Mouse (Mus musculus): ENCODE results near the gene H2al1a.
"Not testable (repeated sequence)": the region's sequence is repeated elsewhere in the genome, so short reads cannot be mapped to it uniquely, and the experiment has no call there.

Gene H2al1a

DNA sequence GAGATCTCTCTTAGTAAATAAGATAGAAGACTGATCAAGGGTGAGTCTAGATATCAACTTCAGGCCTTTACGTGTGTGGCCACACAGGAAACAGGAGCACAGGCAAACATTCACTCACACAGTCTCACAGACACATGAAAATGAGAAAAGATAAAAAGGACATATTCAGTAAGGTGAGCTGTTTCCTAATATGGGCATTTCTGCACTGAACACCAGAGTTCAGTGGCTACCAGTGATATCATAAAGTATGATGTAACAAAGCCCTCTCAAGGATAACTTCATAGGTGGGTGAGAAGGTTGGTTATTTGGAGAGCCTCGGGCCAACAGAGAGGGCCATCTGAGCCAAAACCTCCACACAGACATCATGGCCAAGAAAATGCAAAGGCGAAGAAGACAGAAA lies at the start of gene H2al1a:
Gene H2al1a (plus strand): TSS at position 301 of the 400 bp plus-strand sequence.
- DNase-seq (ENCODE audit: low read depth, low spot score): not testable (repeated sequence)

DNA sequence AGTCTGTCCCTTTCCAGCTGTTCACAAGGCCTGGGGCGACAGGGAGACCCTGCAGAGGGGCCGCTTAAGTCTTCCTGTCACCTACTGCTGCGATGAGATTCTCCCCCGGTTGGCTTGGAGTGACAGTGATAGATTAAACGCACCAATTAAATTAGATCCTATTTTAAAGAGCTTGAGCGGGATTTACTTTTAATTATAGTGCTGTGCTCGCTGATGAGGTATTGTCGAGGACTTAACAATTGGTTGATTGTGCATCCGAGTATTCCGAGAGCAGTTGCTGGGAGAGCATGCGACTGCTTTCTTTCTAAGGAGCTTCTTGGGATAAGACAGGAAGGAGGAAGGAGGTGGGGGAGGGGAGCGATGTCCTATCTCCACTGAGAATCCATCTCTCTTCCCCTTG lies 48.9 kb upstream of the H2al1a start:
- peak; percentile 6 for DNase-seq (ENCODE audit: low read depth, low spot score)

DNA sequence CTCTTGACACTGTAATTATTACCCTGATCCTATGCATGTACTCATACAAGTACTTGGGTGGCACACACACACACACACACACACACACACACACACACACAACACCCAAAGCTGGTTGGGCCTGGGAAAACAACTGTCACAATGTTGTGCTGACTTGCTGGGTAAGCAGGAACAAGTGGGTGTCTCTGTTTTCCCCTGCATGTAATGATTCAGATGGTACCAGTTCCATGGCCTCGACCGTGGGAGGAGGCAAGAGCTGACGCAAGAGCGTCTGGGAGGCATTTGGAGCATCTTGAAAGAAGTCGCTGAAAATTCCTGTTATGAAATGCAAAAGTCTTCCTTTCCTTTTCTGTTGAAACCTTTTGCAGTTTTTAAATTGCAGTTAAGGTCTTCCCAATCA lies 45.0 kb upstream of the H2al1a start:
- no peak for DNase-seq (ENCODE audit: low read depth, low spot score)

DNA sequence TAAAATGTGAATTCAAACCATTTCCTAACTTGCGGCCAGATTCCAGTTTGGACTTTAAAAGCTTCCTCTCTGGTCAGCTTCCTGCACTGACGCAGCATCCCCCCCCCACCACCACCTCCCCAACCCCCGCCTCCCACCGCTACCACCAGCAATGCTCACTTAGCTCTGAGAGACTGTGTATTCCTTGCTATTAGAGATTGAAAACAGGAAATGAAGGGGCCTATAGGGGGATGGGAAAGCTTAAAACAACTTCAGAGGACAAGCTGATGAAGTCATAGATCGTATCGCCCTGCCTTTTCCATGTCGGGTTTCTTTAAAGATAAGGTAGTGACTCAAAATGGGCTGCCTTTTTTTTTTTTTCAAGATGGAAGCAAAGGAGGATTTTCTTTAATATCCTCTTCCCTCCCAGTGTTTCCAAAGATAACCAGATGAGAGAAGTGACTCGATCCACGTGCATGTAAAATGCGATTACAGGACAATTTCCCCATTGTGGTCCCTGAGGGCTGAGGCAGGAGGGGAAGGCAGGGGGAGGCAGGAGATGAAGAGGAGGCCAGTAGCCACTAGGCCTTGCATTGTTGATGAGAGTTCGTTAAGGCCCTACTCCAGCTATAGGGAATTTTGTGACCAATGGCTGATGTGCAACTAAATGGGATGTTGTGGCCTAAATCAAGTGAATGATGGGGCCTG lies 44.4 kb upstream of the H2al1a start:
- DNase-seq (ENCODE audit: low read depth, low spot score): peak; percentile 7

DNA sequence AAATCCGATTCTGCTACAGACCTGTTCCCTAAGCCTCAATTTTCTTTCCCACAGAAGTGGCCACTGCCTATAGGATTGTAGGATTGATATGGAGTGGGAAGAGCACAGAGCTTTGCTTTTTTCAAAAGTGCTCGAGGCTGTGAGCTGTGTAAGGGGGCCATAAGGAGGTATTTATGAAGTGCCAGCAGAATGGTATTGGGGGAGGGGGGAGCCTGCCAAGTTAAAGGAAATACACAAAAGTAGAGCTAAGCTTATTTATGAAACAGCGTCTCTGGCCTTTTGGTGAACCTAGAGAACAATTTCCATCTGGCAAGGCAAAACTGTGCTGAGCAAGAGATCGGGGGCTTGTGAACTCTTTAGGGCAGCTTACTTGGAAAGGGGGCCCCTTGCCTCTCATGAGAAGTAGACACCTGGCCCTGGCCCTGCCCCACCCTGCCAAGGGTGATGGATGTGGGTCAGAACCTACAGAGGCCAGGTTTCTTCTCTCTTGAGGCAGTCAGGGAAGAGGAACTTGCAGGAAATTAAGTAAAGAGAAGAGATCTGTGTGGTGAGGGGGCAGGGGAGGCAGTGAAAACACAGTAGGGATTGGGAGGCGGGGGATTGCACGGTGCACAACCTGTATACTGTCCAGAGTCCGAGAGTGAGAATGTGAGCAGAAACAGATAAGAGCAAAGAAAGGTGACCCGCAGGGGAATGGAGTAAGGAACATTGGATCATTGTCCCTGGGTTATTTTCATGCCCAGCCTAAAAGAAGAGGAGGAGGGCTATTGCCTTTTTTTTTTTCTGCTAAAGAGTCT lies 43.3 kb upstream of the H2al1a start:
- DNase-seq (ENCODE audit: low read depth, low spot score): peak; percentile 40

DNA sequence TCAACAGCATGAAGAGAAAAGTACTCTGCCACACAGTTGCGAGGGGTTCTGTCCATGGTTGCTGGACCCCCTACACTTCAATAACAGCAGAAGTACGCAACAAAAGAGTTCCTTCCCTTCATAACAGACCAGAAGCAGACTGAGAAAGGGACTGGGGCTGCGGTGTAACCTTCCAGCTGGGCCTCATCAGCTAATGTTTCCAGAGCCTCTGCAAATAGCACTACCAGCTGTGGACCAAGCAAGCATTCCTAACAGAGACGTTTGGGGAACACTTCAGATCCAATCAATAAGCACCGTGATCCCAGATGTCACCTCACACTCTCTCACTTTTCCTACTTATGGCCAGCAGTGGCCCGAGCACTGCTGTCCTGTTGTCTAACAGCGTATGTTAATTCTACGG lies 34.1 kb upstream of the H2al1a start:
- DNase-seq (ENCODE audit: low read depth, low spot score): peak; percentile 13

DNA sequence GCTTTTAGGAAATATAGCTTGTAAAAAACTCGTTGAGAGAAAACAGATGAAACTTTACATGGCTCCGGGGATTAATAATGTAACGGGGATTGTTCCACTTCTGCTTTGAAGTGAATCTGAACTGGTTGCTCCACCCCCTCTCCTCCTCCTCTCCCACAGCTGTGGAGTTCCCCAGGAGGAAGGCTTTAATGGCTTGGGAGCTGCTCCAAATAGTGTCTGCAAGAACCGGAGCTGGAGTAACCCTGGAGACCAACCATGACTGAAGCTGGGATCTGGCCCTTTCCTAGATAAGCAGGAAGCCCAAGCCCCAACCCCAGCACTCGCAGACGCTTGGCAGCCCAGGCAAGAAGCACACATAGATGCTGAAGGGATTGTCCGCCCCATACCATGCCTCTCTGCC lies 31.3 kb upstream of the H2al1a start:
- DNase-seq (ENCODE audit: low read depth, low spot score): no peak

DNA sequence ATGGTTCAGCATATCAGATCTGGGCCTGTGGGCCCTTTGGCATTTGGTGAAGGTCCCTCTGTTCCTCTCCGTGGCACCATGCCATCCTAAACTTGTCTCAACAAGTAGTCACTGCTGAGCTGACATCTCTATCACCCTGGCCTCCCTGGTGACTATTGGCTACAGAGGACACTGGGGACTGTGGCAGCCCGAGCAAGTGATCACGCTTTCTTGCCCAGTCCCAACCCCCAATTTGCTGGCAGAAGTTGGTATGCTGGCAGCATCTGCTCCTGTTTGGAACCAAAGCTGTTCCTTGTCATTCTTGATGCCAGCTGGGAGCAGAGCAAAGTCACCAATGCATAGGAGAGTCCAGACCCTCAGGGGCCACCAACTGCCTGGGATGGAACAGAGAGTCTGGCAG lies 30.0 kb upstream of the H2al1a start:
- no peak for DNase-seq (ENCODE audit: low read depth, low spot score)

DNA sequence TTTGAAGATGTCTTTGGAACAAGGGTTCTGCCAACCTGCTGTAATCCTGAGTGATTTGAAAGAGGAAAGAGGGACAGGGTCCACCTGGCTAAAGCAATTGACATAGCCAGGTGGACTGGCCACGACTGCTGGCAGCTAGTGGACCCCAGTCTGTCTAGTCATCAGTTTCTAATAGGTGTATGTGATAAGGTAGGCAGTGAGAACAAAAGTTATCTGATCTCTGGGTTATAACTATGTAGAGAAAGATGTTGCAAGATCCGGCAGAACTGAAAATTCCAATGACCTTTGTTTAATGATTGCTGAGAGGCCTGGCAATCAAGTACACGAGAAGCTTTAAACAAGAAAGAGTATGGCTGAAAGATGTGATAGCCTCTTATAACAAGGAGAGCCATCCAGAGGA lies 25.9 kb upstream of the H2al1a start:
- DNase-seq (ENCODE audit: low read depth, low spot score): no peak

DNA sequence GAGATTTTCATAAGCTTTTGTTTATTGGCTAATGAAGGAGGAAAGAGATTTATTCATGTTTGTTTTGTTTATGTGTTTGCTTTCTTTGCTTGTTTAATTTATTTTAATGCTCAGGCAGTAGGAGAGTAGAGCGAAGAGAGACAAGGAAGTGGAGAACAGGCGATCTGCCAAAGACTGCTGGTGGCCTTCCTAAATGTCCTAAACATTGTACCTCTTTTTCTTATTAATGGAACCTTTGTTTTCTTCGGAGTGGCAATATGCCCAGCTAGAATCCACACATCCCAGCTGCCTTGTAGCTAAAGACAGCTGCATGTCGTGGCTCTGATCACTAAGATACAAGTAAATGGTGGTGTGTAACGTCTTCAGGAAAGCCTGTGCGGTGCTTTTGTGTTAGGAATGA lies 22.0 kb upstream of the H2al1a start:
- DNase-seq (ENCODE audit: low read depth, low spot score): no peak

DNA sequence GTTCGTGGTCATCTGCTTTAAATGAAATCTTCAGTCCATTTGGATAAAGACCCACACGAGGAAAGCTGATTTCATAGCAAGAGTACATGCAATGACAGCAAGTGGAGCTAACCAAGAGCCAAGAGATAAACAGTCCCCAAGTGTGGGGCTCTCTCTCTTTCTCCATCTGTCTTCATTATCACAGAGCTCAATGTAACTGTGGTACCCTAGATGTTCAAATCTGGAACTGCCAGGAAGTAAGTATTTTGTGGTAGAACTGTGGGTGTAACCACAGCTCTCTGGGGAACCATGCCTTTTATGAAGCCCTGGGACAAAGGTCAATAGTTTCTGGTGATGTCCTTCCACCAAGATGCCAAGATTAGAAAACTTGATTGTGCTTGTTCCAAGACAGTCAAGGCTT lies 18.3 kb upstream of the H2al1a start:
- no peak for DNase-seq (ENCODE audit: low read depth, low spot score)

DNA sequence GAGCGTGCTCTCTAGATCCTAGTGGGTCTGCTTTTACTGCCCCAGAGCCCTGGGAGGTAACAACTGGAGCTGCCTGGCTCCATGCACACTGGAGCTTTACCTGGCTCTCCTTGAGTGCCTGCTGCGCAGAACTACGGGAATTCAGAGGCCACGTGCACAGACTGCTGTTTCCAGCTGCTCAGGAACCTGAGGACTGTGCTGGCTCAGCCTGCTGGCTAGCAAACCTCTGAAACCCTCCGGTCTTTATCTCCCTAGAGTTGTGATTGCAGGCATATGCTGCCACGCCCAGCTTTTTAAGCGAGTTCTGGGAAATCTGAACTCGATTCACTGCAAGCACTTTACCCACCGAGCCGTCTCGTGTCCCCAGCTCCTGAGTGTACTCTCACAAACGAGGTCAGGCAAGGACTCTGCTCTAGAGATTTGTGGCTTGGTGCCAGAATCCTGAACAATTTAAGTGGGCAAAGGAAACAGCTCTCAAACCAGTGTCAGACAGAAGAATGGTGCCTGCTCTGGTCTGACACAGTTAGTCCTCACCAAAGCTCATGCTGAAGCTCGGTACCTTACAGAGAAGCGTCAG lies 10.7 kb upstream of the H2al1a start:
- no peak for DNase-seq (ENCODE audit: low read depth, low spot score)

DNA sequence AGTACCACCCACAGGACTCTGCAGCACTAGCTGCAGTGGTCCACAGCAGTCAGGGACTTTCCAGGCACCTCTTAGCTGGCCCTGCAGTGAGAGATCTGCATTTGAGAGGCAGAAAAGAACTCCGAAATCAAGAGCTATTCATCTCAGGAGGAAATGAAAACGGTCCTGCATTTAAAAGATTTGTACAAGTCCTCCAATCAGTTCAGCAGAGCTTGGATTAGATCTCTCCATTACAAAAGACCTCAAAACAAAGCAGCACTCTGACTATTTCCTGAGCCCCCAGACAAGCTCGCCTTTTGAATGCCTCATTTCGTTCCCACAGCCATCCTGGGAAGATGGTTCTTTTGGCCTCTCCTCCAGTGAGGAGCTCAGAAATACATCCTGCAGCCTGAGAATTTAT lies 9.8 kb upstream of the H2al1a start:
- DNase-seq (ENCODE audit: low read depth, low spot score): no peak

DNA sequence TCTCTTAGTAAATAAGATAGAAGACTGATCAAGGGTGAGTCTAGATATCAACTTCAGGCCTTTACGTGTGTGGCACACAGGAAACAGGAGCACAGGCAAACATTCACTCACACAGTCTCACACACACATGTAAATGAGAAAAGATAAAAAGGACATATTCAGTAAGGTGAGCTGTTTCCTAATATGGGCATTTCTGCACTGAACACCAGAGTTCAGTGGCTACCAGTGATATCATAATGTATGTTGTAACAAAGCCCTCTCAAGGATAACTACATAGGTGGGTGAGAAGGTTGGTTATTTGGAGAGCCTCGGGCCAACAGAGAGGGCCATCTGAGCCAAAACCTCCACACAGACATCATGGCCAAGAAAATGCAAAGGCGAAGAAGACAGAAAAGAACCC lies 3.1 kb downstream of the H2al1a start, which contains the start of gene H2al1b:
Gene H2al1b (plus strand): TSS at position 301 of the 400 bp plus-strand sequence.
- not testable (repeated sequence) for DNase-seq (ENCODE audit: low read depth, low spot score)

DNA sequence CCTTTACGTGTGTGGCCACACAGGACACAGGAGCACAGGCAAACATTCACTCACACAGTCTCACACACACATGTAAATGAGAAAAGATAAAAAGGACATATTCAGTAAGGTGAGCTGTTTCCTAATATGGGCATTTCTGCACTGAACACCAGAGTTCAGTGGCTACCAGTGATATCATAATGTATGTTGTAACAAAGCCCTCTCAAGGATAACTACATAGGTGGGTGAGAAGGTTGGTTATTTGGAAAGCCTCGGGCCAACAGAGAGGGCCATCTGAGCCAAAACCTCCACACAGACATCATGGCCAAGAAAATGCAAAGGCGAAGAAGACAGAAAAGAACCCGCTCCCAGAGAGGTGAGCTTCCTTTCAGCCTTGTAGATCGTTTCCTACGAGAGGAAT lies 6.3 kb downstream of the H2al1a start, which contains the start of gene H2al1c:
Gene H2al1c (plus strand): TSS at position 301 of the 400 bp plus-strand sequence.
- not testable (repeated sequence) for DNase-seq (ENCODE audit: low read depth, low spot score)

DNA sequence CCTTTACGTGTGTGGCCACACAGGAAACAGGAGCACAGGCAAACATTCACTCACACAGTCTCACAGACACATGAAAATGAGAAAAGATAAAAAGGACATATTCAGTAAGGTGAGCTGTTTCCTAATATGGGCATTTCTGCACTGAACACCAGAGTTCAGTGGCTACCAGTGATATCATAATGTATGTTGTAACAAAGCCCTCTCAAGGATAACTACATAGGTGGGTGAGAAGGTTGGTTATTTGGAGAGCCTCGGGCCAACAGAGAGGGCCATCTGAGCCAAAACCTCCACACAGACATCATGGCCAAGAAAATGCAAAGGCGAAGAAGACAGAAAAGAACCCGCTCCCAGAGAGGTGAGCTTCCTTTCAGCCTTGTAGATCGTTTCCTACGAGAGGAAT lies 9.5 kb downstream of the H2al1a start, which contains the start of gene H2al1d:
Gene H2al1d (plus strand): TSS at position 301 of the 400 bp plus-strand sequence.
- DNase-seq (ENCODE audit: low read depth, low spot score): not testable (repeated sequence)

DNA sequence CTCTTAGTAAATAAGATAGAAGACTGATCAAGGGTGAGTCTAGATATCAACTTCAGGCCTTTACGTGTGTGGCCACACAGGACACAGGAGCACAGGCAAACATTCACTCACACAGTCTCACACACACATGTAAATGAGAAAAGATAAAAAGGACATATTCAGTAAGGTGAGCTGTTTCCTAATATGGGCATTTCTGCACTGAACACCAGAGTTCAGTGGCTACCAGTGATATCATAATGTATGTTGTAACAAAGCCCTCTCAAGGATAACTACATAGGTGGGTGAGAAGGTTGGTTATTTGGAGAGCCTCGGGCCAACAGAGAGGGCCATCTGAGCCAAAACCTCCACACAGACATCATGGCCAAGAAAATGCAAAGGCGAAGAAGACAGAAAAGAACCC lies 12.6 kb downstream of the H2al1a start, which contains the start of gene H2al1e:
Gene H2al1e (plus strand): TSS at position 301 of the 400 bp plus-strand sequence.
- DNase-seq (ENCODE audit: low read depth, low spot score): not testable (repeated sequence)

DNA sequence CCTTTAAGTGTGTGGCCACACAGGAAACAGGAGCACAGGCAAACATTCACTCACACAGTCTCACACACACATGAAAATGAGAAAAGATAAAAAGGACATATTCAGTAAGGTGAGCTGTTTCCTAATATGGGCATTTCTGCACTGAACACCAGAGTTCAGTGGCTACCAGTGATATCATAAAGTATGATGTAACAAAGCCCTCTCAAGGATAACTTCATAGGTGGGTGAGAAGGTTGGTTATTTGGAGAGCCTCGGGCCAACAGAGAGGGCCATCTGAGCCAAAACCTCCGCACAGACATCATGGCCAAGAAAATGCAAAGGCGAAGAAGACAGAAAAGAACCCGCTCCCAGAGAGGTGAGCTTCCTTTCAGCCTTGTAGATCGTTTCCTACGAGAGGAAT lies 15.8 kb downstream of the H2al1a start, which contains the start of gene H2al1f:
Gene H2al1f (plus strand): TSS at position 301 of the 400 bp plus-strand sequence.
- DNase-seq (ENCODE audit: low read depth, low spot score): not testable (repeated sequence)

DNA sequence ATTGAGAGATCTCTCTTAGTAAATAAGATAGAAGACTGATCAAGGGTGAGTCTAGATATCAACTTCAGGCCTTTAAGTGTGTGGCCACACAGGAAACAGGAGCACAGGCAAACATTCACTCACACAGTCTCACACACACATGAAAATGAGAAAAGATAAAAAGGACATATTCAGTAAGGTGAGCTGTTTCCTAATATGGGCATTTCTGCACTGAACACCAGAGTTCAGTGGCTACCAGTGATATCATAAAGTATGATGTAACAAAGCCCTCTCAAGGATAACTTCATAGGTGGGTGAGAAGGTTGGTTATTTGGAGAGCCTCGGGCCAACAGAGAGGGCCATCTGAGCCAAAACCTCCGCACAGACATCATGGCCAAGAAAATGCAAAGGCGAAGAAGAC lies 18.9 kb downstream of the H2al1a start, which contains the start of gene H2al1g:
Gene H2al1g (plus strand): TSS at position 301 of the 400 bp plus-strand sequence.
- not testable (repeated sequence) for DNase-seq (ENCODE audit: low read depth, low spot score)

DNA sequence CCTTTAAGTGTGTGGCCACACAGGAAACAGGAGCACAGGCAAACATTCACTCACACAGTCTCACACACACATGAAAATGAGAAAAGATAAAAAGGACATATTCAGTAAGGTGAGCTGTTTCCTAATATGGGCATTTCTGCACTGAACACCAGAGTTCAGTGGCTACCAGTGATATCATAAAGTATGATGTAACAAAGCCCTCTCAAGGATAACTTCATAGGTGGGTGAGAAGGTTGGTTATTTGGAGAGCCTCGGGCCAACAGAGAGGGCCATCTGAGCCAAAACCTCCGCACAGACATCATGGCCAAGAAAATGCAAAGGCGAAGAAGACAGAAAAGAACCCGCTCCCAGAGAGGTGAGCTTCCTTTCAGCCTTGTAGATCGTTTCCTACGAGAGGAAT lies 22.1 kb downstream of the H2al1a start, which contains the start of gene H2al1h:
Gene H2al1h (plus strand): TSS at position 301 of the 400 bp plus-strand sequence.
- DNase-seq (ENCODE audit: low read depth, low spot score): not testable (repeated sequence)

DNA sequence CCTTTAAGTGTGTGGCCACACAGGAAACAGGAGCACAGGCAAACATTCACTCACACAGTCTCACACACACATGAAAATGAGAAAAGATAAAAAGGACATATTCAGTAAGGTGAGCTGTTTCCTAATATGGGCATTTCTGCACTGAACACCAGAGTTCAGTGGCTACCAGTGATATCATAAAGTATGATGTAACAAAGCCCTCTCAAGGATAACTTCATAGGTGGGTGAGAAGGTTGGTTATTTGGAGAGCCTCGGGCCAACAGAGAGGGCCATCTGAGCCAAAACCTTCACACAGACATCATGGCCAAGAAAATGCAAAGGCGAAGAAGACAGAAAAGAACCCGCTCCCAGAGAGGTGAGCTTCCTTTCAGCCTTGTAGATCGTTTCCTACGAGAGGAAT lies 25.3 kb downstream of the H2al1a start, which contains the start of gene H2al1i:
Gene H2al1i (plus strand): TSS at position 301 of the 400 bp plus-strand sequence.
- not testable (repeated sequence) for DNase-seq (ENCODE audit: low read depth, low spot score)

DNA sequence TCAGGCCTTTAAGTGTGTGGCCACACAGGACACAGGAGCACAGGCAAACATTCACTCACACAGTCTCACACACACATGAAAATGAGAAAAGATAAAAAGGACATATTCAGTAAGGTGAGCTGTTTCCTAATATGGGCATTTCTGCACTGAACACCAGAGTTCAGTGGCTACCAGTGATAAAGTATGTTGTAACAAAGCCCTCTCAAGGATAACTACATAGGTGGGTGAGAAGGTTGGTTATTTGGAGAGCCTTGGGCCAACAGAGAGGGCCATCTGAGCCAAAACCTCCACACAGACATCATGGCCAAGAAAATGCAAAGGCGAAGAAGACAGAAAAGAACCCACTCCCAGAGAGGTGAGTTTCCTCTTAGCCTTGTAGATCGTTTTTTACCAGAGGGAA lies 28.5 kb downstream of the H2al1a start, which contains the start of gene H2al1j:
Gene H2al1j (plus strand): TSS at position 301 of the 400 bp plus-strand sequence.
- not testable (repeated sequence) for DNase-seq (ENCODE audit: low read depth, low spot score)

All from mesoderm, embryonic 11.5 days (tissue).